Mouse (Mus musculus): ENCODE measurements around the gene Phospho1. TPM values are rescaled to one million over a fixed set of nuclear protein-coding genes. Genes with fewer than 3 reads are reported as not detected.

The Phospho1 gene
- total RNA-seq, 2 experiments from 2014 or later: 204 to 243 TPM

GRCm38 (mm10) chr11:95812224-95812623 is 12.1 kb upstream of the Phospho1 start:
- no peak for DNase-seq

GRCm38 (mm10) chr11:95814101-95814500 is 10.2 kb upstream of the Phospho1 start:
- no peak for DNase-seq

GRCm38 (mm10) chr11:95814857-95815256 is 9.4 kb upstream of the Phospho1 start:
- DNase-seq: no peak

- no peak for DNase-seq
These were observed 8.9 kb upstream of the Phospho1 start for GRCm38 (mm10) chr11:95815412-95815811.

- DNase-seq: no peak
These were observed 5.2 kb upstream of the Phospho1 start for GRCm38 (mm10) chr11:95819138-95819537.

GRCm38 (mm10) chr11:95821511-95821910 is 2.8 kb upstream of the Phospho1 start:
- peak; percentile 51 for DNase-seq

GRCm38 (mm10) chr11:95822437-95822836 is 1.9 kb upstream of the Phospho1 start:
- no peak for DNase-seq

- DNase-seq: peak; percentile 88
These were observed 561 bp downstream of the Phospho1 start for GRCm38 (mm10) chr11:95824877-95825243.

GRCm38 (mm10) chr11:95825625-95826024 is 1.3 kb downstream of the Phospho1 start:
- no peak for DNase-seq

GRCm38 (mm10) chr11:95826317-95827167 is 2.2 kb downstream of the Phospho1 start:
- no peak for DNase-seq

GRCm38 (mm10) chr11:95827168-95827447 is 2.8 kb downstream of the Phospho1 start:
- peak; percentile 22 for DNase-seq

- peak; percentile 84 for DNase-seq
These were observed 3.3 kb downstream of the Phospho1 start for GRCm38 (mm10) chr11:95827464-95828085.

GRCm38 (mm10) chr11:95828181-95828964 is 4.1 kb downstream of the Phospho1 start:
- no peak for DNase-seq

- peak; percentile 23 for DNase-seq
These were observed 5.3 kb downstream of the Phospho1 start for GRCm38 (mm10) chr11:95829526-95830050.

- peak; percentile 38 for DNase-seq
These were observed 6.3 kb downstream of the Phospho1 start for GRCm38 (mm10) chr11:95830411-95831275.

GRCm38 (mm10) chr11:95831276-95831619 is 6.9 kb downstream of the Phospho1 start:
- DNase-seq: no peak

- DNase-seq: no peak
These were observed 7.3 kb downstream of the Phospho1 start for GRCm38 (mm10) chr11:95831641-95832040.

- DNase-seq: no peak
These were observed 8.1 kb downstream of the Phospho1 start for GRCm38 (mm10) chr11:95832129-95833005.

GRCm38 (mm10) chr11:95833006-95833570 is 8.8 kb downstream of the Phospho1 start:
- no peak for DNase-seq

- DNase-seq: no peak
These were observed 9.4 kb downstream of the Phospho1 start for GRCm38 (mm10) chr11:95833631-95834142.
